Mouse (Mus musculus) spleen, embryonic (tissue): ENCODE measurements around the gene Cep78.

ENCODE experiments used
- CTCF ChIA-PET: fragments of 350-600 bp; sonication (Branson Sonifier 250); formaldehyde crosslinking; loops from one replicate; lab custom pipeline; 2022; lab: Charles Lee

Gene Cep78

GRCm38 (mm10) chr19:15973365-15973764 lies 11.4 kb downstream of the Cep78 start:
- CTCF ChIA-PET, result interaction anchor here (0.7 kb wide), 1 partner anchor 8 kb away, joined by 3 read pairs; no protein-coding TSS in a partner anchor

- CTCF ChIA-PET, result no interaction called here
Measured at GRCm38 (mm10) chr19:15965082-15965481, 19.7 kb downstream of the Cep78 start.

- CTCF ChIA-PET, result no interaction called here
Measured at GRCm38 (mm10) chr19:15964533-15964932, 20.3 kb downstream of the Cep78 start.

GRCm38 (mm10) chr19:15963011-15963695 lies 21.6 kb downstream of the Cep78 start:
- CTCF ChIA-PET, result interaction anchor here (0.6 kb wide), 1 partner anchor 97 kb away, joined by 5 read pairs; no protein-coding TSS in a partner anchor

- CTCF ChIA-PET, result no interaction called here
Measured at GRCm38 (mm10) chr19:15962313-15962712, 22.5 kb downstream of the Cep78 start.

GRCm38 (mm10) chr19:15950225-15950624 lies 34.6 kb downstream of the Cep78 start:
- CTCF ChIA-PET, result no interaction called here

GRCm38 (mm10) chr19:15948867-15949266 lies 35.9 kb downstream of the Cep78 start:
- CTCF ChIA-PET, result no interaction called here

- CTCF ChIA-PET, result no interaction called here
Measured at GRCm38 (mm10) chr19:15948426-15948825, 36.4 kb downstream of the Cep78 start.

- CTCF ChIA-PET, result no interaction called here
Measured at GRCm38 (mm10) chr19:15947237-15947636, 37.6 kb downstream of the Cep78 start, which contains the start of gene Psat1. Psat1 (minus strand) TSS chr19:15947337.

- CTCF ChIA-PET, result no interaction called here
Measured at GRCm38 (mm10) chr19:15946663-15947062, 38.1 kb downstream of the Cep78 start.

- CTCF ChIA-PET, result no interaction called here
Measured at GRCm38 (mm10) chr19:15943117-15943423, 41.7 kb downstream of the Cep78 start.

- CTCF ChIA-PET, result no interaction called here
Measured at GRCm38 (mm10) chr19:15942421-15943116, 42.2 kb downstream of the Cep78 start.

GRCm38 (mm10) chr19:15941399-15941798 lies 43.4 kb downstream of the Cep78 start:
- CTCF ChIA-PET, result no interaction called here

GRCm38 (mm10) chr19:15925719-15926045 lies 59.1 kb downstream of the Cep78 start:
- CTCF ChIA-PET, result no interaction called here

GRCm38 (mm10) chr19:15924866-15925718 lies 59.7 kb downstream of the Cep78 start:
- CTCF ChIA-PET, result no interaction called here

- CTCF ChIA-PET, result no interaction called here
Measured at GRCm38 (mm10) chr19:15924181-15924865, 60.5 kb downstream of the Cep78 start.

GRCm38 (mm10) chr19:15923426-15923825 lies 61.4 kb downstream of the Cep78 start:
- CTCF ChIA-PET, result no interaction called here

- CTCF ChIA-PET, result no interaction called here
Measured at GRCm38 (mm10) chr19:15919336-15919735, 65.5 kb downstream of the Cep78 start.

GRCm38 (mm10) chr19:15918111-15918510 lies 66.7 kb downstream of the Cep78 start:
- CTCF ChIA-PET, result no interaction called here

- CTCF ChIA-PET, result no interaction called here
Measured at GRCm38 (mm10) chr19:15913249-15913997, 71.4 kb downstream of the Cep78 start.

GRCm38 (mm10) chr19:15911441-15911840 lies 73.3 kb downstream of the Cep78 start:
- CTCF ChIA-PET, result no interaction called here
